Mouse (Mus musculus): ENCODE measurements around the gene 4933403O08Rik. TPM values are rescaled to one million over a fixed set of nuclear protein-coding genes. Genes with fewer than 3 reads are reported as not detected.

Gene 4933403O08Rik
- not detected for total RNA-seq (2021)
- long read RNA-seq, experiment 1 = 0 reads
- long read RNA-seq, experiment 2 = 0 reads

DNA sequence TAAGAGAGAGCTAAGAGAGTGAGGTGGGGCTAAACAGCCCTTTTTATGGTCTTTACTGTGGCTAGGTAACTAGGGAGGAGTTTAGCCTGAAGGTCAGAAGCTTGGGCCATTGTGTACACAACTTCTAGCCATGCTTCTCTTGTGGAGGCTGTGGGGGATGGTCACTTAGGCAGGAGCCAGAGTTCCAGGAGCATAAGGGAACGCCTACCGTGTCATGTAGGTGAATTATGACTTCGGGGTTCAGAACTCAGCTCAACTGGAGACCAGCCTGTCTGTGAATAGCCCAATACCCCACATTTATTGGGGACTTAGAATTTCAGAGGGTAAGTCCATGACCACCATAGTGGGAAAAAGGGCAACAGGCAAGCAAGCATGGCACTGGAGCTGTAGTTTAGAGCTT, at the start of gene 4933403O08Rik:
TSS of gene 4933403O08Rik (plus strand) at position 301 of the 400 bp plus-strand sequence.
- no peak for DNase-seq (ENCODE audit: low spot score in 2 of 2)

DNA sequence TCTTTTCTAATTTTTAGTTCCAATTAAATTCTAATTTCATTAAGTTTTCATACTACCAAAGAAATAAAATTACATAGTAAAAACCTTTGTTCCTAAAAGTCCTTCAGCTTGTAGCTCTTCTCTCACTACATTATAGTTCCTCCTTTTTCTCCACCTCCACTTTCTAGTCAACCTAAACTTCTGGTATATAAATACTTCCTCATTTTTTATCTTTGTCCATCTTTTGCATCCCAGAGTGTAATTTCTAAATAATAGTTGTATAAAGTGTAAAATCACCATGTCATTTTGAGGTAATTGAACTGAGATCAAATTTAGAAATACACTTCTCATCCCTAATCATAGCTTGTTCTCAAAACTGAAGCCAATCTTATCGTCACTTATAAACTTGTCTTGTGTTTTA, 4.1 kb downstream of the 4933403O08Rik start:
- no peak for DNase-seq (ENCODE audit: low spot score in 2 of 2)

DNA sequence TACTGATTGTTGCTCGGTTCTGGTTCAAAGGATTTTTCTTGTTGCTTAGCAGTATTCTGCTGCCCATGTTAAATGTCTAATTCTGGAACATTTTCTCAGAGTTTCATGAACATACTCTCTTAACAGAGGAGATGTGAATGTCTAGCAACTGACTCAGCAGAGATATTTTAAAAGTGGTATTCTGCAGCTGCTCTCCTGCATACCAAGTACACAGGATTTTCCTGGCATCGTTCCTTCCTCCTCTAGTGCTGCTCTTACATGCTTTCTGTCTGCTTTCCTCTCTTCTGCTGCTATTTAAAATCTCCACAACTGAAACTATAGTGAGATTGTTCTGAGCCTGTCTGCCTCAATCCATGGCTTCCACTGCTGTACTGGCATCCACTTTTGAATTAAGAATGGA, 16.7 kb downstream of the 4933403O08Rik start:
- DNase-seq (ENCODE audit: low spot score in 2 of 2) = peak; percentile 1 to 5

DNA sequence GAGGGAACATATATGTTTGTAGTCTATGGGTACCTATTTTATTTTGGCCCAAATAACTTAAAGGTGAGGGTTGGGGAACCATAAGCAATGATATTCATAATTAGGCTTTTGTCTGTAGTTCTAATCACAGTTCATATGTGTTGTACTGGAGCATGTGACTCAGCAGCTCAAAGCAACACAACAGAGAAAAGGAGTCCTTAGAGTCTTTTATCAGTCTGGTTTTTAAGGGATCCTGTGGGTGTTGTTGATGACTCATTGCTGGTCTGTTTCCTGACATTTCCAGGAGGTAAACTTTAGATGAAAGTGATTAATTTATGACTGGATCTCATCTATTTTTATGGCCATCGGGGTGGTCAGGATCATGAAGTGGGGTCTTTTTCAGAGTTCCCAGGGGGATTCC, 34.7 kb downstream of the 4933403O08Rik start:
- DNase-seq (ENCODE audit: low spot score in 2 of 2) = no peak

Other genes starting within 250 kb of the 4933403O08Rik start
- gene Tex16, start 228.0 kb upstream of the 4933403O08Rik start, total RNA-seq (2021) = not detected
- gene Apool, start 72.3 kb downstream of the 4933403O08Rik start, total RNA-seq (2021) = 1 to 10 TPM; 5.9 to 6.8 TPM
- not detected for gene Satl1, start 167.7 kb downstream of the 4933403O08Rik start, total RNA-seq (2021)

All from layer of hippocampus, postnatal 14 days (tissue).